Mouse (Mus musculus): ENCODE measurements around the gene Hhip.
"Not testable (repeated sequence)": the region's sequence is repeated elsewhere in the genome, so short reads cannot be mapped to it uniquely, and the experiment has no call there.

Gene Hhip

GRCm38 (mm10) chr8:79993507-79993906 lies 64.3 kb downstream of the Hhip start:
- no peak for DNase-seq (ENCODE audit: low read depth, low spot score)

- no peak for DNase-seq (ENCODE audit: low read depth, low spot score)
Measured at GRCm38 (mm10) chr8:79992121-79992848, 65.5 kb downstream of the Hhip start.

GRCm38 (mm10) chr8:79991420-79991819 lies 66.4 kb downstream of the Hhip start:
- not testable (repeated sequence) for DNase-seq (ENCODE audit: low read depth, low spot score)

- DNase-seq (ENCODE audit: low read depth, low spot score), result no peak
Measured at GRCm38 (mm10) chr8:79984946-79985345, 72.9 kb downstream of the Hhip start.

GRCm38 (mm10) chr8:79982144-79982543 lies 75.7 kb downstream of the Hhip start:
- no peak for DNase-seq (ENCODE audit: low read depth, low spot score)

- DNase-seq (ENCODE audit: low read depth, low spot score), result no peak
Measured at GRCm38 (mm10) chr8:79966159-79966558, 91.6 kb downstream of the Hhip start.

- DNase-seq (ENCODE audit: low read depth, low spot score), result no peak
Measured at GRCm38 (mm10) chr8:79952857-79953256, 104.9 kb downstream of the Hhip start.

- no peak for DNase-seq (ENCODE audit: low read depth, low spot score)
Measured at GRCm38 (mm10) chr8:79950376-79950775, 107.4 kb downstream of the Hhip start.

GRCm38 (mm10) chr8:79945501-79946076 lies 112.2 kb downstream of the Hhip start:
- no peak for DNase-seq (ENCODE audit: low read depth, low spot score)

GRCm38 (mm10) chr8:79941070-79941469 lies 116.7 kb downstream of the Hhip start:
- no peak for DNase-seq (ENCODE audit: low read depth, low spot score)

GRCm38 (mm10) chr8:79936856-79937445 lies 120.9 kb downstream of the Hhip start:
- DNase-seq (ENCODE audit: low read depth, low spot score), result no peak

- no peak for DNase-seq (ENCODE audit: low read depth, low spot score)
Measured at GRCm38 (mm10) chr8:79935793-79936192, 122.0 kb downstream of the Hhip start.

GRCm38 (mm10) chr8:79929202-79929601 lies 128.6 kb downstream of the Hhip start:
- DNase-seq (ENCODE audit: low read depth, low spot score), result no peak

- no peak for DNase-seq (ENCODE audit: low read depth, low spot score)
Measured at GRCm38 (mm10) chr8:79917211-79917610, 140.6 kb downstream of the Hhip start.
